Mouse (Mus musculus) ovary, postnatal 10 days (tissue): ENCODE results near the gene Amd1.

Experiments
- DNase-seq: peaks from one replicate; pipeline ENCODE4 v3.0.0; 2022; ENCODE audit warnings: low spot score

The Amd1 gene

GRCm38 (mm10) chr10:40301181-40302075, 558 bp downstream of the Amd1 start:
- DNase-seq: peak; percentile 9

DNA sequence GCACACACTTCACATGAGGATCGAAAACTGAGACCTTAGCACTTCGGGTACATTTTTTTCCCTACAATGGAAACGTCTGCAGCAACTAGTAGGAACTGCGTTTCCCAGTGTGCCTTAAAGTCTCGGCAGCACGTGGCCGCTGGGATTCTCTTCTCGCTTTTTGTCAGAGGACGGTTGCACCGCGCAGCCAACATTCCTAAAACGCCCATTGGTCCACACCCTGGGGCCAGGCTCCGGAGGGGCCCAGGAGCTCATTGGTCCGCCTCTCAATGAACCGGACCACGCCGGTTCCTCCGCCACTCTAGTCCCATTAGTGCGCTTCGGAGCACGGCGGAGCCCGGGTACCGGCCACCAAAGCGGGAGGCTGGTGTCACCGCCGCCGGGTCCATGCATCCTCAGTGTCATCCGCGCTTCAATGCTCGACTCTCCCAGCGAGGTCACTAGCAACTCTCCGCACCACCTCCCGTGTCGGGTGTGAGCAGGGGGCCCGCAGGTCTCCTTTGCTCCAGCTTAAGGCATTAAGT, 1.3 kb downstream of the Amd1 start:
- peak; percentile 63 for DNase-seq

- no peak for DNase-seq
Observed at GRCm38 (mm10) chr10:40292640-40293039, 9.3 kb downstream of the Amd1 start.

DNA sequence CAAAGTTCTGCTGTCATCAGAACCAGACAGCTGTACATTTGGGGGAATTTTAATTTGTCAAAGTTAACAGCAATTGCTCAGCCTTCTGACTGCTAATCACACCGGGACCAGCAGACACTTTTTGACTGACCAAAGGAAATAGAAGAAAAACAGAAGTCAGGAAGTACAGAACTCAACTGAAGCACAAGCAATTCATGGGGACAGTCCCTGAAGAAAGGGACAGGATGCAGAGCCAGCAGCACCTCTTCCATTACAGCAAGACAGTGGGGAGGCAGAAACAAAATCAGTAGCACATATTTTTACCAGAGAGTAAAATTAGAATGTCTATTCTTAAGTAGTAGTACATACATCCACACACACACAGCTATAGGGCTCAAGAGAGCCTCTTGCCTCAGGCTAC, 15.2 kb downstream of the Amd1 start:
- no peak for DNase-seq

DNA sequence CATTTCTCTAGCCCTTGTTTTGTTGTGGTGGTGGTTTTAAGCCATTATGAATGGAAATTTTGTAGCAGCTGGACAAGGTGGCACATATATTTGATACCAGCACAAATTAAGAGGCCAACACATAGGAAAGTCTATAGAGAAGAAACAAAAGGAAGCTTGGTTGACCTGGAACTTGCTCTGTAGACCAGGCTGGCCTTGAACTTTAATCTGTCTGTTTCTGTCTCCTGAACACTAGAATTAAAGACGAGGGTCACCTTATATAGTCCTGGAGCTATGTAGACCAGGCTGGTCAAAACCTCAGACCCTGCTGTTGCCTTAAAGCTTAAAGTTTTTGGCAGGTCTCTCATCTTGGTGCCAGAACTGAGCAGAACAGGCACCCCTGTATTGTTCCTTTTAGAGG, 16.4 kb downstream of the Amd1 start:
- no peak for DNase-seq

DNA sequence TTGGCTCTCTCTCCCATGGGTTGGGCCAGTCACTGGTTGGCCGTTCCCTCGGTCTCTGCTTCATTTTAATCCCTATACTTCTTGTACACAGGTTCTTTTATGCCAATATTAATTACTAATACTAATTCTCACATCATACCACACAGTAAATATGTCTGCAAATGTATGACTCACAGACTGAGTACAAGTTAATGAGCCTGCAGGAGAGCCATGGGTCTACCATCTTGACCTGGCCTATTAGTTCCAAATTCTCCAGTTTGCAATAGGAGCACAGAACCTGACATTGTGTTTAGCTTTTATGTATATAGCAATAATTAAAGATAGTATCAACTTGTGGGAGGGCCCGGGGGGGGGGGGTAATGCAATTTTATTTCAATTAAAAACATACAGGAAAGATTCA, 17.0 kb downstream of the Amd1 start:
- no peak for DNase-seq

- DNase-seq: no peak
Observed at GRCm38 (mm10) chr10:40284179-40284831, 17.7 kb downstream of the Amd1 start.

- no peak for DNase-seq
Observed at GRCm38 (mm10) chr10:40283636-40284035, 18.4 kb downstream of the Amd1 start.

DNA sequence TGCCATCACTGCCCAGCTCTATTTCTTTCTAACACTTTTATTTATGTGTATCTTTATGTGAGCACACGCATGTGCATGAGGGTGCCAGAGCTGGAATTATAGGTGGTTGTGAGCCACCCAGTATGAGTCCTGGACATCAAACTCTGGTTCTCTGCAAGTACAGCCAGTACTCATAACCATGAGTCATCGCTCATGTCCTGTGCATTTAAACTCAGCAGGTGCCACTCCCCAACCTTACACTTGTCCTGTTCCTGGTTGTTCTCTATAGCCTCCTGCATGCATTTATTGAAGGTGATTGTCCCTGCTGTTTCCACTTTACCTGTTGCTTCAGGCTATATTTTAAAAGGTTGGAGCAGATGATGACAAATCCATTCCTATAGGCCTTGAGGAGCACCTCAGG, 20.4 kb downstream of the Amd1 start:
- DNase-seq: no peak

DNA sequence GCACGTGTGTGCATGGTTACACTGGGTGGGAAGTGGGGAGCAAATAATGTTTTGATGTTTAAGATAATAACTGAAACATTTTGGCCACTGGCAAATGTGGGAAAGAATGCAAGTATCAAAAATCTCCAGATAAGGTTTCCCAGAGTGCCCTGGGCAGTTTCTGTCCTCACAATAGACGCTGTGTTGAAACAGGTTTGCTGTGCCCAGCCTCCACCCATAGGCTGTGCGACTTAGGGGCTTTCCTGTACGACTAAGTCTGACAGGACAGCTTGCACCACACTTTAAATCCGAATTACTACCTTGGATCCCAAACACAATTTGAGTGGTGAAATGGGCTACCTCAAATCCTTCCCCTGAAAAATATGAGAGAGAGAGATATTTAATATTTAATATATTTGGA, 23.7 kb downstream of the Amd1 start:
- no peak for DNase-seq

DNA sequence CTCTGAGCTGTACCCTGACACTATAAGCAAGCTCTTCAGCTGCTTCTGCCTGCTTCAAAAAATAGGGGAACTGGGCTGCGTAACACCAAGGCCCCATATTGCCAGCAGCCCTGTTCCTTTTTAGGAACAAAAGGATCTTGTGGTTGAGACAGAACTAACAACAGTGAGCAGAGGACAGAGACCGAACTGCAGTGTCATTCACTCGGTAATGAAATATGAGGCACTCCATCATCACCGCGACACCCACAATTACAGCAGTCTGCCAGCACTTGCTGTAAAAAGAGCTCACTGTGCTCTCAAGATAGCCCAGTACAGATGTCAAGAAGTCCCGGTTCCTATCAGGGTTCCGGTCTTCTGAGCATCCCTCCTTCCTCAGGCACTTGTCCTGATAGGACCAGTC, 26.0 kb downstream of the Amd1 start:
- no peak for DNase-seq

DNA sequence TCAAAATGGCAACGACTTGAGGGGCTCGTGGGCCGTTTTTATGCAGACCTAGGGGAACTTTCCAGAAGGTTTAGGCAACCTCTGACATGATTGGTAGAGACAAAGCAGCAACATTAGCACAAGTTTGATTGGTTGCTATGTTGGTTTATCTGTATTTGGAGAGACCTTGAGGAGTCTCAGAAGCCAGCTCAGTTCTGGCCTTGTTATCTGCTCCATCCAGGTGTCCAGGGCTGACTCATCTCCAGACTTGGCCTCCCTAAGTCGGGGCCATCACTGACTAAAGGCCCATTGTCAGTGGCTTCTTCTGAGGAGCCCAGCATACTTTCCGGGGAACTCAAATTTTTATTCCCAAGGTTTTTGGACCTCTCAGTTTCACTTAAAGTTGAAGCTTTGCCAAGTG, 28.0 kb downstream of the Amd1 start:
- DNase-seq: no peak

- DNase-seq: no peak
Observed at GRCm38 (mm10) chr10:40271216-40271615, 30.8 kb downstream of the Amd1 start.

GRCm38 (mm10) chr10:40264920-40265319, 37.1 kb downstream of the Amd1 start:
- no peak for DNase-seq

GRCm38 (mm10) chr10:40263691-40264090, 38.3 kb downstream of the Amd1 start:
- DNase-seq: no peak

DNA sequence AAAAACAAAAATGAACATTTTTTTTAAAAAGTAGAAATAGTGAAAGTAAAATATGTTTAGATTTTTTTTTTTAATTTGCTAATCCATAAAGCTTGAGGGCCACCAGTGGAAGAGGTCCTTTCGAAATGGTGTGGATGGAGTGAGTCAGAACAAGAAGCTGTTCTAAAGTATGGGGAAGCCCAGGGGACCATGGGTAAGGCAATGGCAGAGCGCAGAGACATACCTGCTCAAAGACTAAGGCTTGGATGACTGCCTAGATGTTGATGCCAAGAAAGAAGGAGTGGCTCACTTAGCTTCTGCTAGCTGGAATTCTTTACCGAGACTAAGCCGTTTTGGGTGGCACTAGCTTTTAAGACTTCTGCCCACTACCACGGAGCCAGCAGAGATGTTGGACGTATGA, 39.8 kb downstream of the Amd1 start:
- DNase-seq: no peak

- DNase-seq: no peak
Observed at GRCm38 (mm10) chr10:40260305-40260704, 41.7 kb downstream of the Amd1 start.

GRCm38 (mm10) chr10:40259542-40259941, 42.4 kb downstream of the Amd1 start:
- DNase-seq: no peak

GRCm38 (mm10) chr10:40258976-40259375, 43.0 kb downstream of the Amd1 start:
- no peak for DNase-seq

- DNase-seq: peak; percentile 15
Observed at GRCm38 (mm10) chr10:40258401-40258966, 43.5 kb downstream of the Amd1 start.

GRCm38 (mm10) chr10:40257414-40258255, 44.4 kb downstream of the Amd1 start, which contains the start of gene Gtf3c6:
Gtf3c6 (minus strand) TSS chr10:40258108.
- peak; percentile 95 for DNase-seq

GRCm38 (mm10) chr10:40256716-40257115, 45.3 kb downstream of the Amd1 start:
- DNase-seq: peak; percentile 6
